Mouse (Mus musculus): Measurements from ENCODE around the gene Il6.

DNA sequence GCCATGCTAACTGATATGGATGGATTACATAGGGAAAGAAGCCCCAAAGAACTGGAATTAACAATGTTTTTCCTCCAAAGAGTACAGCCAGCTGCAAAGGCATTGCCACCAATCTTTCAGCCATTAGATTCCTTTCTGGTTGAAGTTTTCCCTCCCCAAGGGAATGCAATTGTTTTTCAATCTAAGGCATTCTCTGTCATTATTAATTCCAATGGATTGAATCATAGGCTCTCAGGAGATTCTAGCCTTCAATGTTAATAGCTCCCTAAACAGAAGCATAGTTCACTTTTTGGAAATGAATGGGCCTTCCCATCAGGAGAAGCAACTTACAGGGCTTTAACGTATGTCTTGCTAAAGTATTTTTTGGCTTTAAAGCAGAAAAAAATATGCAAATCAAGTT lies 15.6 kb upstream of the Il6 start:
- TF ChIP-seq E2F4 (IDR thresholded peaks at IDR 0.05; ENCODE audit: insufficient replicate concordance, low read depth, low read length) (no peak), POLR2A (IDR thresholded peaks at IDR 0.05; ENCODE audit: low read depth, low read length) (no peak), ZKSCAN1 (IDR thresholded peaks at IDR 0.05; ENCODE audit: borderline replicate concordance, low read depth, low read length) (no peak), POLR2AphosphoS2 (IDR thresholded peaks at IDR 0.05; ENCODE audit: low read depth, low read length) (no peak), TBP (conservative IDR thresholded peaks at IDR 0.05; ENCODE audit: low read depth, low read length) (no peak), USF1 (IDR thresholded peaks at IDR 0.05; ENCODE audit: low read depth, low read length) (no peak), EP300 (IDR thresholded peaks at IDR 0.05; ENCODE audit: low read length) (no peak), CTCF (conservative IDR thresholded peaks at IDR 0.05 in 1 of 2, IDR thresholded peaks at IDR 0.05 in 1 of 2; ENCODE audit: low read depth in 2 of 2, low read length in 2 of 2) (no peak), SIN3A (IDR thresholded peaks at IDR 0.05; ENCODE audit: low read length) (no peak), MXI1 (IDR thresholded peaks at IDR 0.05; ENCODE audit: low read depth, low read length) (no peak)

Data from CH12.LX (cell line).